Mouse (Mus musculus): ENCODE data around the gene Duox1.

DNA sequence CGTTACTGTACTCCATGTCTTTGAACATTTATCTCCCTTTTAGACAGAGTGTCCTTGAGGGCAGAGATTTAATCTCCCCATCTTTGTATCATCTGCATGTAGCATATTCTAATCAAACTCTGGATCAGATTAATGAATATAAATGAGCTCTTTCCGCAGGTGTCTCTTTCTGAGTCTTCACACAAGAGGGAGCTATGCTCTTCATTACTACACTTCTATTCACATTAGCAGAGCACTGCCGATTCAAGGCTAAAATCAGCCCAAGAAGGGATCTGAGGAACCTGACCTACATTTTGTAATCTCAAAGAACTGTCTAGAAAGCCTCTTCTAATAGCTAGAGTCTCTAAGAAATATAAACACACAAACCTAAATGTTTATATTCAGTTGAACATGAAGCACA, 5.8 kb upstream of the Duox1 start:
- no peak for TF ChIP-seq UBTF (IDR thresholded peaks at IDR 0.05; ENCODE audit: low read depth, low read length)
- no peak for TF ChIP-seq TCF12 (IDR thresholded peaks at IDR 0.05; ENCODE audit: low read depth, low read length)
- peak in 1 of 2 experiments; percentile 38; a peak in 2 of 4 replicates for TF ChIP-seq CTCF (conservative IDR thresholded peaks at IDR 0.05 in 1 of 2, IDR thresholded peaks at IDR 0.05 in 1 of 2; ENCODE audit: low read depth in 2 of 2, low read length in 2 of 2)
- no peak for TF ChIP-seq POLR2A (IDR thresholded peaks at IDR 0.05; ENCODE audit: low read depth, low read length)
- TF ChIP-seq EP300 (IDR thresholded peaks at IDR 0.05; ENCODE audit: low read length) = no peak
- no peak for TF ChIP-seq E2F4 (IDR thresholded peaks at IDR 0.05; ENCODE audit: insufficient replicate concordance, low read depth, low read length)
- TF ChIP-seq POLR2AphosphoS2 (IDR thresholded peaks at IDR 0.05; ENCODE audit: low read depth, low read length) = no peak
- TF ChIP-seq BHLHE40 (IDR thresholded peaks at IDR 0.05; ENCODE audit: low read depth, low read length) = no peak
- no peak for TF ChIP-seq ETS1 (conservative IDR thresholded peaks at IDR 0.05; ENCODE audit: low read depth, low read length)
- no peak for TF ChIP-seq ZC3H11A (IDR thresholded peaks at IDR 0.05; ENCODE audit: low read depth, low read length)
- TF ChIP-seq MAX (IDR thresholded peaks at IDR 0.05; ENCODE audit: low read length) = no peak
- TF ChIP-seq HCFC1 (IDR thresholded peaks at IDR 0.05; ENCODE audit: low read depth, low read length) = no peak
- TF ChIP-seq ZMIZ1 (IDR thresholded peaks at IDR 0.05; ENCODE audit: low read depth, low read length) = no peak
- no peak for TF ChIP-seq CHD2 (IDR thresholded peaks at IDR 0.05; ENCODE audit: low read length)

Measured in CH12.LX (cell line).